Mouse (Mus musculus): ENCODE measurements at regions not wholly inside any gene's neighbourhood (a gene's known extent, or its start where the extent isn't known, plus 50 kb on each side); places are given as distances from the start of the nearest gene placed in this dataset.

DNA sequence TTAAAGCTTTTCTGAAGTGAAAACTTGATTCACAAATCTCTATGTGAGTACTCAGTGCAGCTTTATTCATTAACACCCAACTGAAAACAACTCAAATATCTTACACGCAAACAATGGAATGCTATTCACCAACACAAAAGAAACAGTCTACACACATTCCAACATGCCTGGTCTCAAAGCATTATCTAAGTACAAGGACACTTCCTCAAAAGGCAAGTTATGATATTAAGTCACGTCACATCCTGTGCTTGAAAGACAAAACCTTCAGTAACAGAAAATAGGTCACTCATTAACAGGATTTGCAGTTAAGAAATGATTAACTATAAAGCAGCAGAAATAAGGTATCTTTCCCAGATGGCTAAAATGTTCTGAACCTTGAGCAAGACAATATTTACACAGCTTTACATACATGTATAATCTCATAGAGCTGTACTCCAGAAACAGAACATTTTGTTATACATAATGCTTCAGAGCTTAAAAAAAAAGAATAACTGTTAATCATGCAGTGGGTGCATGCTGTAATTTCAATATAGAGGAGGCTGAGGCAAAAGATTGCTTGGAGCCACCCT lies 279.3 kb downstream of the Isl1 start:
- ATAC-seq (ENCODE audit: low FRiP score, low TSS enrichment): no peak
- Histone ChIP-seq H3K4me3 (ENCODE audit: low read length) (no peak overlapping the region), H3K4me1 (ENCODE audit: control insufficient read depth, insufficient read depth, low read length) (no peaks in the 10 kb centered on the region), H3K27me3 (ENCODE audit: control insufficient read depth, insufficient read depth, low read length) (no peaks in the 10 kb centered on the region), H3K36me3 (ENCODE audit: control insufficient read depth, insufficient read depth, low read length) (no peaks in the 10 kb centered on the region), H3K4me2 (replicated peaks; ENCODE audit: low read depth, low read length) (no peak overlapping the region), H3K27ac (ENCODE audit: low read depth, low read length) (no peak overlapping the region), H3K9ac (ENCODE audit: low read depth, low read length) (no peak overlapping the region), H3K9me3 (ENCODE audit: control insufficient read depth, low read length) (no peaks in the 10 kb centered on the region)
- 77% methylated on average over 2 of the region's 2 CpGs for WGBS

DNA sequence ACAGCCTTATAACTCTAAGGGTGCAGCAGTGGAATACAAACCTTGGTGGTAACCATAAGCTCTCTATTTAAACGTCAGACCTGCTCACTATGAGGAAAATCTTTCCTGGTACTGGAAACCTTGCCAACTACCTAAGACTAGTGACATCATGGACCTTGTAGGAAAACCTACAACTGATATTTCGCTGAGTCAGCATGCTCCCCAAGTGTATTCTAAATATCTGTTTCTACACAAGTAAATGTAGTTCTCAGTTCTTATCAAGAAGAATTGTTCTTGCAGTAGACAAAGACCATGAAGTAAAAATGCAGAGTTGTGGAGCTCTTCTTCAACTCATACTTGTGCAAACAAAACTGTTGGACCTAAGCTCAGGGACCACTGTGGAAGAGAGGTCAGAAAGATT lies 280.9 kb downstream of the Isl1 start:
- no peak for ATAC-seq (ENCODE audit: low FRiP score, low TSS enrichment)
- WGBS: 88% methylated on average over 2 of the region's 2 CpGs

DNA sequence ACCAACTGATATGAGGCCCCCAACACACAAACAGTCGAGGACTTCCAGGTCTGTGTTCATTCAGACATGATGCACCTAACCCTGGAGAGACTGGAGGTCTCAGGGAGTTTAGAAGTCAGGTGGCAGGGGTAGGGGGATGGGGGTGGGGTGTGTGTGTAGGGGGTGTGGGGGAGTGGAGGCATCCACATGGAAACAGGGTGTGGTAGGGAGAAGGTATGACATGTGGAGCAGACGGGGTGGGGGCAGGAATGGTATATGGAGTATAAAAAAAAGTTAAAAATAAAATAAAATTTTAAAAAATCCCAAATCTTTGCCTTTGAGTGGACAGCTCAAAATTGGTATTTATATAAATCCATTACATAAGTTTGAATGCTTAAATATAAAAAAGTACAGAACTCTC lies 282.3 kb downstream of the Isl1 start:
- no peak overlapping the region for H3K4me2 ChIP-seq (replicated peaks; ENCODE audit: low read depth, low read length)
- ATAC-seq (ENCODE audit: low FRiP score, low TSS enrichment): no peak
- no peaks in the 10 kb centered on the region for H3K36me3 ChIP-seq (ENCODE audit: control insufficient read depth, insufficient read depth, low read length)
- no peaks in the 10 kb centered on the region for H3K4me1 ChIP-seq (ENCODE audit: control insufficient read depth, insufficient read depth, low read length)
- H3K9ac ChIP-seq (ENCODE audit: low read depth, low read length): no peak overlapping the region
- H3K27ac ChIP-seq (ENCODE audit: low read depth, low read length): no peak overlapping the region
- H3K4me3 ChIP-seq (ENCODE audit: low read length): no peak overlapping the region
- WGBS: 76% methylated on average over 2 of the region's 2 CpGs
- no peaks in the 10 kb centered on the region for H3K9me3 ChIP-seq (ENCODE audit: control insufficient read depth, low read length)
- H3K27me3 ChIP-seq (ENCODE audit: control insufficient read depth, insufficient read depth, low read length): no peaks in the 10 kb centered on the region

More for the DNA sequence above, 280.9 kb downstream of the Isl1 start:
- no peak overlapping the region for H3K4me3 ChIP-seq (ENCODE audit: low read length)
- H3K9ac ChIP-seq (ENCODE audit: low read depth, low read length): no peak overlapping the region
- no peaks in the 10 kb centered on the region for H3K27me3 ChIP-seq (ENCODE audit: control insufficient read depth, insufficient read depth, low read length)
- H3K4me2 ChIP-seq (replicated peaks; ENCODE audit: low read depth, low read length): no peak overlapping the region
- H3K4me1 ChIP-seq (ENCODE audit: control insufficient read depth, insufficient read depth, low read length): no peaks in the 10 kb centered on the region
- no peaks in the 10 kb centered on the region for H3K9me3 ChIP-seq (ENCODE audit: control insufficient read depth, low read length)
- H3K36me3 ChIP-seq (ENCODE audit: control insufficient read depth, insufficient read depth, low read length): no peaks in the 10 kb centered on the region
- H3K27ac ChIP-seq (ENCODE audit: low read depth, low read length): no peak overlapping the region

DNA sequence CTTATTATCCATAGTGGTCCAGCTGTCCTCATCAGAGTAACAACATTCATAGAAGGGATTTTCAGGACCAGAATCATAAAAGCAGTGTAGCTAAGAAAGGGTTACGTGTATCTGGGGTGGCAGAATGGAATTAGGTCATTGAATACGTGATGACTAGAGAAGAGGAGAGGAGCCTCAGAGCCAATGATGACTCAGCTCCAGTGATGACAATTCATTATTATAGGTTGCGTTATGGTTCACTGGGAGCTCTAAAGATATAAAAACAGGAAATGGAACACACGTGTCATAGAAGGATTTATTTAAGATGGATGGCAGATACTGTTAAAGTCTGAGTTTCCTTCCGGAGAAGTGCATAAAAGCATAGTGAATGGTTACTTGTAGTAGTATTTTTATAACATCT lies 291.6 kb downstream of the Isl1 start:
- Histone ChIP-seq H3K9ac (ENCODE audit: low read depth, low read length) (no peak overlapping the region), H3K36me3 (ENCODE audit: control insufficient read depth, insufficient read depth, low read length) (no peaks in the 10 kb centered on the region), H3K4me1 (ENCODE audit: control insufficient read depth, insufficient read depth, low read length) (no peaks in the 10 kb centered on the region), H3K4me3 (ENCODE audit: low read length) (no peak overlapping the region), H3K27ac (ENCODE audit: low read depth, low read length) (no peak overlapping the region), H3K9me3 (ENCODE audit: control insufficient read depth, low read length) (no peaks in the 10 kb centered on the region), H3K27me3 (ENCODE audit: control insufficient read depth, insufficient read depth, low read length) (no peaks in the 10 kb centered on the region), H3K4me2 (replicated peaks; ENCODE audit: low read depth, low read length) (no peak overlapping the region)
- ATAC-seq (ENCODE audit: low FRiP score, low TSS enrichment): 0 out of 2 replicates have a peak, but pooled peaks have one; percentile 28
- WGBS: 47% methylated on average over 5 of the region's 5 CpGs

DNA sequence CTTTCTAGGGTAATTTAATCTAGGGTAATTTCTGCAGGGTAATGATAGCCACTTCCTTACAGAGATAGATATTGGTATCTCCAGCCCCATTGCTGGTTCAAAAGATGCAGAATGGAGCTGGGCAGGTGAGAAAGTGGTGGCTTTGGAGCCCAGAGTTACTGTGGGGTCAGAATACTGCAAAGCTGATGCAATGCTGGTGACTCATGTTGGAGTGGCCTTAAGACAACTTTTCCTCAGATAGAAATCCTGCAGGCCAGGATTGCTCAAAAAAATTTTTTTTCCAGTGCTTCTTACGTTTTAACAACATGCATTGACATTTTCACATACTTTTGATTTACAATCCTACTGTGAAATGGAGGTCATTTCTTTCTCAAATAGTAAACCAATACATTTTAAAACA lies 305.8 kb downstream of the Isl1 start:
- Histone ChIP-seq H3K9ac (ENCODE audit: low read depth, low read length) (no peak overlapping the region), H3K4me3 (ENCODE audit: low read length) (no peak overlapping the region), H3K4me1 (ENCODE audit: control insufficient read depth, insufficient read depth, low read length) (no peaks in the 10 kb centered on the region), H3K27ac (ENCODE audit: low read depth, low read length) (no peak overlapping the region), H3K4me2 (replicated peaks; ENCODE audit: low read depth, low read length) (no peak overlapping the region), H3K27me3 (ENCODE audit: control insufficient read depth, insufficient read depth, low read length) (no peaks in the 10 kb centered on the region), H3K36me3 (ENCODE audit: control insufficient read depth, insufficient read depth, low read length) (no peaks in the 10 kb centered on the region), H3K9me3 (ENCODE audit: control insufficient read depth, low read length) (no peaks in the 10 kb centered on the region)
- WGBS: 48% methylated on average over 1 of the region's 1 CpGs
- ATAC-seq (ENCODE audit: low FRiP score, low TSS enrichment): no peak

DNA sequence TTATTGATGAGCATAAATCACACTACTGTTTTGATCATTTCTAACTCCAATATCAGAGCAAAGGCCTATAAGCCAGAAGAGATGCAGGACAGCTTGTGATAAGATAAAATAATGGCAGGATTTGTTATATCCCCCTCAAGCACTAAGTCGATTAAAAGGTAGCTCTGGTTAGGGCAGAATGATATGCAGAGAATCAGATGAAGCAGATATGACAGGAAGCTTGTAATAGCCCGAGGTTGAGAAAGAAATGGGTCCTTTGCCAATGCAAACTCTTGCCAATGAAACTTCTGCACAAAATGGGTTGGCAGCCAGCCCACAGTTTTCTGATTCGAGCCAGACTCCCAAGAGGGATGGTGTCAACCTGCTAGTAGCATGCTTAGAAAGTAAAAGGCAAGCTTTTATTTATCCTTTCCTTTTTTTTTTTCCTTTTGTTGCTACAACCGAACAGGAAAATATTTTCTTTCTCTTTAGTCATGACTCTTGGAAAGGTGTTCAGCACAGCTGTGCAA lies 307.0 kb downstream of the Isl1 start:
- H3K9ac ChIP-seq (ENCODE audit: low read depth, low read length): no peak overlapping the region
- WGBS: 50% methylated on average over 4 of the region's 4 CpGs
- no peaks in the 10 kb centered on the region for H3K9me3 ChIP-seq (ENCODE audit: control insufficient read depth, low read length)
- no peak overlapping the region for H3K4me3 ChIP-seq (ENCODE audit: low read length)
- H3K27ac ChIP-seq (ENCODE audit: low read depth, low read length): no peak overlapping the region
- no peaks in the 10 kb centered on the region for H3K36me3 ChIP-seq (ENCODE audit: control insufficient read depth, insufficient read depth, low read length)
- no peak for ATAC-seq (ENCODE audit: low FRiP score, low TSS enrichment)
- H3K4me2 ChIP-seq (replicated peaks; ENCODE audit: low read depth, low read length): no peak overlapping the region
- H3K4me1 ChIP-seq (ENCODE audit: control insufficient read depth, insufficient read depth, low read length): no peaks in the 10 kb centered on the region
- no peaks in the 10 kb centered on the region for H3K27me3 ChIP-seq (ENCODE audit: control insufficient read depth, insufficient read depth, low read length)

DNA sequence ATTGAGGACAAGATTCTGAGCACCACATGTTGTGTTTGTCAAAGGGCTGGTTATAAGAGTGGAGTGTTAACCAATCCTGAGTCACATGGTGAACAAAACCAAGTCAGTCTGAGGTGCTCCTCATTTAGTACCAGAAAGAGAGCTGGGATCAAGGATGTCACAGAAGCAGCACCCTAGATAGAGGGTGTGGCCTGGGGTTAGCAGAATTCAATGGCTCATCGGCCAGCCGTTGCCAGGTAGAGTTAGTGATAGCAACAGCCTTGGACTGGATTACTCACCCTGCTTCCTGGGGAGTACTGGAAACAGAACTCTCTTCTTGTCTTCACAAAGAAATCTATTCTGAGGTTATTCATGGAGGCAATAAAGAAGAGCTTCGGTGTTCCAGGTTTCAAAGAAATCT lies 318.9 kb downstream of the Isl1 start:
- no peaks in the 10 kb centered on the region for H3K4me1 ChIP-seq (ENCODE audit: control insufficient read depth, insufficient read depth, low read length)
- no peak overlapping the region for H3K4me3 ChIP-seq (ENCODE audit: low read length)
- no peak overlapping the region for H3K9ac ChIP-seq (ENCODE audit: low read depth, low read length)
- H3K27ac ChIP-seq (ENCODE audit: low read depth, low read length): no peak overlapping the region
- H3K27me3 ChIP-seq (ENCODE audit: control insufficient read depth, insufficient read depth, low read length): no peaks in the 10 kb centered on the region
- H3K36me3 ChIP-seq (ENCODE audit: control insufficient read depth, insufficient read depth, low read length): no peaks in the 10 kb centered on the region
- 63% methylated on average over 3 of the region's 3 CpGs for WGBS
- H3K4me2 ChIP-seq (replicated peaks; ENCODE audit: low read depth, low read length): no peak overlapping the region
- H3K9me3 ChIP-seq (ENCODE audit: control insufficient read depth, low read length): no peaks in the 10 kb centered on the region
- no peak for ATAC-seq (ENCODE audit: low FRiP score, low TSS enrichment)

DNA sequence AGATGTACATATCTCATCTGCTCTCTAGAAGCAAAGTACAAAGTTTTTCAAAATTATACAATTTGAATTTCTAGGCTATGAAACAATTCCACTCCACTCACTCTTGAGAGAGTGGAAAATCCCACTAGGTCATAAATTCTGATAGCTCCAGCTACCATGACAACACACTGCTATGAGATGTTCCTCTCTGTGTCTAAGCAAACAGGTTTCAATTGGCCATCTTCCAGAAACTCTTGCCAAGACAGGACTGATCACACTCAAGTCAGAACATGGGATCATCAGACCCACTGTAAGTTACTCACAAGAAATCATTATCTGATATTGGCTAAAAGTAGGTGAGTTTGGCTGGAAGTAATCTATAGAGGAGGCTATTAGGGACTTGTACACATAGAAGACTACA lies 320.4 kb downstream of the Isl1 start:
- Histone ChIP-seq H3K4me2 (replicated peaks; ENCODE audit: low read depth, low read length) (no peak overlapping the region), H3K27me3 (ENCODE audit: control insufficient read depth, insufficient read depth, low read length) (no peaks in the 10 kb centered on the region), H3K27ac (ENCODE audit: low read depth, low read length) (no peak overlapping the region), H3K9ac (ENCODE audit: low read depth, low read length) (no peak overlapping the region), H3K36me3 (ENCODE audit: control insufficient read depth, insufficient read depth, low read length) (no peaks in the 10 kb centered on the region), H3K4me1 (ENCODE audit: control insufficient read depth, insufficient read depth, low read length) (no peaks in the 10 kb centered on the region), H3K9me3 (ENCODE audit: control insufficient read depth, low read length) (no peaks in the 10 kb centered on the region), H3K4me3 (ENCODE audit: low read length) (no peak overlapping the region)
- ATAC-seq (ENCODE audit: low FRiP score, low TSS enrichment): no peak

DNA sequence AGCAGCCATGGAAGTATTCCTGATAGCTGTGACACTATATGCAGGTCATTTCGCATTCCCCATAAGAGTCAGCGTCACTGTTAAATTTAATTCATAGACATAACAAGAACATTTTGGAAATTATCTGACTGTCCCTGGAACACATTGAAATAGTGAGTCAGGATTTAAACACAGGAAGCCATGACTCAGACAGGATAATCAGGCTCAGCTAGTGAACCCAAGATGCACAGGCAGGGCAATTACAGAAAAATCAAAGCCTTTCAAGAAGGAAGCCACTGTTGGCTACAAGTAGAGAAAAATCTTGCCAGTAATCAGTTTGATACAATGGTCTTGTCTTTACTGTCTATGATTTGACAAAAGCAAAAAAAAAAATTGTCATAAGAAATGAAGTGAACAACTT lies 323.2 kb downstream of the Isl1 start:
- Histone ChIP-seq H3K9me3 (ENCODE audit: control insufficient read depth, low read length) (no peaks in the 10 kb centered on the region), H3K36me3 (ENCODE audit: control insufficient read depth, insufficient read depth, low read length) (no peaks in the 10 kb centered on the region), H3K4me1 (ENCODE audit: control insufficient read depth, insufficient read depth, low read length) (no peaks in the 10 kb centered on the region), H3K27me3 (ENCODE audit: control insufficient read depth, insufficient read depth, low read length) (no peaks in the 10 kb centered on the region), H3K9ac (ENCODE audit: low read depth, low read length) (no peak overlapping the region), H3K4me3 (ENCODE audit: low read length) (no peak overlapping the region), H3K4me2 (replicated peaks; ENCODE audit: low read depth, low read length) (no peak overlapping the region), H3K27ac (ENCODE audit: low read depth, low read length) (no peak overlapping the region)
- no peak for ATAC-seq (ENCODE audit: low FRiP score, low TSS enrichment)
- 96% methylated on average over 2 of the region's 2 CpGs for WGBS
